Mouse (Mus musculus) kidney, postnatal 0 days (tissue): ENCODE data around the gene Gins3. TPM values are rescaled to one million over a fixed set of nuclear protein-coding genes. Genes with fewer than 3 reads are reported as not detected.

Experiments
- ATAC-seq: fragments of 200-750 bp; cut with Nextera tagmentation; replicated peaks from 2 replicates; pipeline ENCODE4 v1.8.0; 2017; ENCODE audit warnings: low read depth, moderate number of reproducible peaks, moderate TSS enrichment, moderate library complexity; ENCODE audit not compliant: low FRiP score
- DNase-seq: peaks from one replicate; pipeline ENCODE4 v3.0.0-alpha.2; 2016; ENCODE audit warnings: low spot score
- H3K27ac ChIP-seq: fragments of 300-500 bp; sonication (generic); 2 replicates; pipeline ENCODE4 v1.5.1; 2014; ENCODE audit warnings: mild to moderate bottlenecking
- H3K27me3 ChIP-seq: fragments of 300-500 bp; sonication (generic); 2 replicates; pipeline ENCODE4 v1.6.1; 2014; ENCODE audit warnings: low read length, mixed read lengths; ENCODE audit not compliant: insufficient read depth
- H3K36me3 ChIP-seq: fragments of 300-500 bp; sonication (generic); 2 replicates; pipeline ENCODE4 v1.6.1; 2014; ENCODE audit warnings: low read length, mixed read lengths; ENCODE audit not compliant: insufficient read depth
- H3K4me1 ChIP-seq: fragments of 300-500 bp; sonication (generic); replicated peaks from 2 replicates; pipeline ENCODE4 v1.6.1; 2014; ENCODE audit warnings: antibody characterized with exemption, low read length, mixed read lengths; ENCODE audit not compliant: insufficient read depth
- H3K4me2 ChIP-seq: fragments of 300-500 bp; sonication (generic); 2 replicates; pipeline ENCODE4 v1.6.1; 2014; ENCODE audit warnings: mild to moderate bottlenecking, low read length, moderate library complexity, mixed read lengths
- H3K4me3 ChIP-seq: fragments of 300-500 bp; sonication (generic); replicated peaks from 2 replicates; pipeline ENCODE4 v1.5.1; 2014; ENCODE audit warnings: low read depth, low read length
- H3K9ac ChIP-seq: fragments of 300-500 bp; sonication (generic); 2 replicates; pipeline ENCODE4 v1.6.1; 2014; ENCODE audit warnings: low read depth, low read length
- H3K9me3 ChIP-seq: fragments of 300-500 bp; sonication (generic); replicated peaks from 2 replicates; pipeline ENCODE4 v1.6.1; 2016; ENCODE audit warnings: low read length, inconsistent platforms, mixed read lengths
- CTCF ChIP-seq: IDR thresholded peaks from 2 replicates; pipeline ENCODE4 v1.5.1; 2016; ENCODE audit warnings: antibody characterized with exemption, low read depth, mild to moderate bottlenecking, moderate library complexity
- WGBS: fragments of 180-500 bp; shearing (Covaris S2); extraction: QIAGEN DNeasy Blood & Tissue Kit; methylation state at CpG from one replicate; pipeline ENCODE4 v1.1.7; 2014; 5-methylcytosine and 5-hydroxymethylcytosine counted together
- polyA plus RNA-seq: library from polyadenylated mRNA; unstranded; fragments of >200 nt; fragmentation: Nextera tagmentation; extraction: Ambion mirVana; gene quantifications from 2 replicates; pipeline ENCODE4 v1.2.1, GENCODE M21; 2015

Gins3 gene
- polyA plus RNA-seq, 1 experiment from 2014 or later, result 9.9 TPM

DNA sequence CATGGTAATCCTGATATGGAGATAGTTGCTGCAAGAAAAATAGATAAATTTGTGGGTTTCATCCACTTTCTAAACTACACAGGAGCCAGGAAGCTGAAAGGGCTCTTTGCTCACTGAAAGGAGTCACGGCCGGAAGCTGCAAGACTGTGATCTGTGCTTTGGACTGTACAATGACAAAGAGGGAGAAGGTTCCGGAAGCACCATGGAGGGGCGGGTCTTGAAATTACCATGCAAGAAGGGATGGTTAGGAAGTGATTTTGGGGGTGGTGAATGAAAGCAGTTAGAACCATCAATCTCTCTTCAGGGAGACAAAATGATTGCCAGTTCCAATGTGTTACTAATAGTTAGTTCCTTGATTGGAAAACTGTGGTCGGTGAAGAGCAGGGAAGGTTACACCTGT lies 23.8 kb upstream of the Gins3 start:
- no peak for TF ChIP-seq CTCF
- Histone ChIP-seq H3K27me3 (no peaks in the 10 kb centered on the region), H3K9ac (no peak overlapping the region), H3K27ac (no peak overlapping the region), H3K4me3 (no peak overlapping the region), H3K4me2 (no peak overlapping the region), H3K36me3 (no peaks in the 10 kb centered on the region), H3K4me1 (no peaks in the 10 kb centered on the region), H3K9me3 (no peaks in the 10 kb centered on the region)
- no peak for ATAC-seq
- 76% methylated on average over 5 of the region's 5 CpGs for WGBS
- no peak for DNase-seq

GRCm38 (mm10) chr8:95610749-95611148 lies 22.5 kb upstream of the Gins3 start:
- Histone ChIP-seq H3K4me2 (no peak overlapping the region), H3K4me1 (no peaks in the 10 kb centered on the region), H3K27me3 (no peaks in the 10 kb centered on the region), H3K9me3 (no peaks in the 10 kb centered on the region), H3K27ac (no peak overlapping the region), H3K36me3 (no peaks in the 10 kb centered on the region), H3K9ac (no peak overlapping the region), H3K4me3 (no peak overlapping the region)
- TF ChIP-seq CTCF, result no peak
- DNase-seq, result no peak
- WGBS, result 69% methylated on average over 14 of the region's 14 CpGs
- no peak for ATAC-seq

DNA sequence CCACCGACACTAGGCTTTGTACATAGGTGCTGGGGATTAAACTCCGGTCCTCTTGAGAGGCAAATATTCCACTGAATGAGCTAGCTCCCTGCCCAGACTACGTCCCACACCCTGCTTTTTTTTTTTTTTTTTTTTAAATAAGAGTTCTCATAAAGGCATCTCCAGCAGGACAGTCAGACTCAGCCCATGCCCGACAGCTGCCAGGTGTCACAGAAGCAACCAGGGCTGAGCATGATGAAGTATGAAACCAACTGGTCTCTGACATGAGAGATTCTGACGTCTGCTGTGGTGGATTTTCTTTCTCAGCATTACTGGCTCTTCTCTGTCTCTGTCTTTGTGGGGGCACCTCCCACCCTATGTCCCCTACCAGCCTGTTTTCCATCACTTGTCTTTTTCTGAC lies 21.5 kb upstream of the Gins3 start:
- DNase-seq, result no peak
- peak overlapping the region; percentile 29 for H3K4me2 ChIP-seq

DNA sequence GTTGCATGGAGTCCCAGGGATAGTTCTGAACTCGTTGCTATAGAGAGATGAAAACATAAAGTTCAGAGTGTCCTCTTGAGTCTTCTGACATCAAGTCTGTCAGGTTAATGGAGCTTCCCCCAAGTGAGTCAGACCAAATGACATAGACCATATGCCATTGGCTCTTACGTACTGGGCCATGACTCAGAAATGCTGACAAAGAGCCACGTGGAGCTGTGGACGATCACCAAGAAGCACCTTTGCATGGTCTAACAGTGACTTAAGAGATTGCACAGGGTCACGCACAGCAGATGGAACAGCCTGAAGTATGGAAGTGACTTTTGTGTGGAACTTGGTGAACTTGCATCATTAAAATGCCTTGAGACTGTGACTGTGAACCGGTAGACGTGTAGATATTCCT lies 16.9 kb upstream of the Gins3 start:
- no peak for ATAC-seq
- H3K4me2 ChIP-seq, result no peak overlapping the region
- no peak overlapping the region for H3K9ac ChIP-seq
- no peaks in the 10 kb centered on the region for H3K36me3 ChIP-seq
- no peaks in the 10 kb centered on the region for H3K4me1 ChIP-seq
- no peaks in the 10 kb centered on the region for H3K27me3 ChIP-seq
- no peak overlapping the region for H3K4me3 ChIP-seq
- TF ChIP-seq CTCF, result no peak
- 81% methylated on average over 7 of the region's 7 CpGs for WGBS
- no peak for DNase-seq
- no peak overlapping the region for H3K27ac ChIP-seq
- no peaks in the 10 kb centered on the region for H3K9me3 ChIP-seq

More for the DNA sequence above, 21.5 kb upstream of the Gins3 start:
- Histone ChIP-seq H3K27ac (no peak overlapping the region), H3K9ac (no peak overlapping the region), H3K27me3 (no peaks in the 10 kb centered on the region), H3K4me3 (no peak overlapping the region), H3K36me3 (no peaks in the 10 kb centered on the region), H3K4me1 (no peaks in the 10 kb centered on the region), H3K9me3 (no peaks in the 10 kb centered on the region)
- TF ChIP-seq CTCF, result no peak
- 64% methylated on average over 5 of the region's 5 CpGs for WGBS
- ATAC-seq, result no peak

DNA sequence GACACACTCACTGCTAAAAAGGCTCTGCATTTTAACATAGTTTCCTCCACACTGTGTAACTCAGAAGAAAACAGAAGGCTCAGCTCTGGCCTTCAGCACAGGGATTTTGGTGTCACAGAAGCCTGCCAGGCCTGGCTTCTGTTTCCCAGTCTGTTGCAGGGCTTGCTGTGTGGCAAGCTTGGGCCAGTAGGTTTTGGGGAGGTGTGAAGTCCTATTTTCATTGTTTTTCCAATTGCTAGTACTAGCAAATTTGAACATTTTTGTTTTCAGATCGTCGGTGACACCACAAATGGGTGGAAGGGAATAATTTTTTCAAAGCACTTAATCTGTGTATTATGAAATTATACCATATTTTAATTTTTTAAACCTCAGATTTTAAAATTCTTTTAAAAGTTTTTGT lies 13.2 kb upstream of the Gins3 start:
- no peak overlapping the region for H3K27ac ChIP-seq
- H3K36me3 ChIP-seq, result no peaks in the 10 kb centered on the region
- TF ChIP-seq CTCF, result no peak
- no peaks in the 10 kb centered on the region for H3K4me1 ChIP-seq
- DNase-seq (no peak), ATAC-seq (no peak)
- no peaks in the 10 kb centered on the region for H3K9me3 ChIP-seq
- 83% methylated on average over 2 of the region's 2 CpGs for WGBS
- no peak overlapping the region for H3K4me3 ChIP-seq
- H3K4me2 ChIP-seq, result no peak overlapping the region
- no peaks in the 10 kb centered on the region for H3K27me3 ChIP-seq
- H3K9ac ChIP-seq, result no peak overlapping the region

GRCm38 (mm10) chr8:95624833-95625232 lies 8.4 kb upstream of the Gins3 start:
- no peaks in the 10 kb centered on the region for H3K4me1 ChIP-seq
- no peaks in the 10 kb centered on the region for H3K36me3 ChIP-seq
- H3K27ac ChIP-seq, result no peak overlapping the region
- no peak; the same call in 1 of the 2 replicates for TF ChIP-seq CTCF
- no peak overlapping the region for H3K4me3 ChIP-seq
- no peaks in the 10 kb centered on the region for H3K27me3 ChIP-seq
- ATAC-seq (no peak), DNase-seq (no peak)
- no peak overlapping the region for H3K4me2 ChIP-seq
- no peaks in the 10 kb centered on the region for H3K9me3 ChIP-seq
- H3K9ac ChIP-seq, result no peak overlapping the region
- WGBS, result 90% methylated on average over 2 of the region's 2 CpGs

GRCm38 (mm10) chr8:95632840-95633239 lies 413 bp upstream of the Gins3 start:
- no peak overlapping the region for H3K27ac ChIP-seq
- peak overlapping the region; percentile 92 for H3K4me2 ChIP-seq
- DNase-seq, result no peak
- peaks cover 9% of the 10 kb centered on the region for H3K4me1 ChIP-seq
- no peak for TF ChIP-seq CTCF
- ATAC-seq, result no peak
- 81% methylated on average over 6 of the region's 6 CpGs for WGBS
- no peaks in the 10 kb centered on the region for H3K9me3 ChIP-seq
- H3K36me3 ChIP-seq, result no peaks in the 10 kb centered on the region
- no peaks in the 10 kb centered on the region for H3K27me3 ChIP-seq
- no peak overlapping the region for H3K9ac ChIP-seq
- no peak overlapping the region for H3K4me3 ChIP-seq
